Mouse (Mus musculus) inflammation-experienced regulatory T-cells, adult 6 months (primary cell): ENCODE measurements around the gene Per3. TPM values are rescaled to one million over a fixed set of nuclear protein-coding genes. Genes with fewer than 3 reads are reported as not detected.
A peak's percentile ranks its signal among the peaks of the same experiment; 100 is the strongest.
"Not testable (repeated sequence)": the region's sequence is repeated elsewhere in the genome, so short reads cannot be mapped to it uniquely, and the experiment has no call there.

ENCODE experiments used
- ATAC-seq: one replicate; pipeline ENCODE4 v1.8.0; 2017
- polyA plus RNA-seq, 3 experiments: library from polyadenylated mRNA; unstranded; fragments of 100-300 nt; shearing (Covaris generic); gene quantifications; one replicate each; pipeline ENCODE4 v1.2.1; 2017

Gene Per3
- polyA plus RNA-seq, 3 experiments from 2014 or later, result 1.8 to 7.7 (median 7.6) TPM

DNA sequence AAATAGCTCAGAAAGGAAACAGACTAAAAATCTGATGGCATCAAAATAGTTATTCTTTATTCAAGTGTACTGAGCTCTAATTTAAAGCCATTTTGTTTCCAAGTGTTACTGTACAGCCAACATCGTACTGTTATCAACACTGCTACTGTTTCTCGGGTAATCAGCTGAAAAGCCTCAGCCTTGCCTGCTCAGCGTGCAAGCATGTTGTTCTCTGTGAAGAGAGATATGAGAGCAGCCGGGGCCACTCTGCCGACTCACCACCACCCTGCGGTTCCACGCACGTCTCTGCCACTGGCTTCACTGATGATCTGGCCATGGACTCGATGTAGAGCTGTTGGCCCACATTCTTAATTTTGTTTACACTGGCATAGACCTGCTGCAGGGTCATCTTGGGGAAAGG is 20.3 kb downstream of the Per3 start:
- no peak for ATAC-seq

DNA sequence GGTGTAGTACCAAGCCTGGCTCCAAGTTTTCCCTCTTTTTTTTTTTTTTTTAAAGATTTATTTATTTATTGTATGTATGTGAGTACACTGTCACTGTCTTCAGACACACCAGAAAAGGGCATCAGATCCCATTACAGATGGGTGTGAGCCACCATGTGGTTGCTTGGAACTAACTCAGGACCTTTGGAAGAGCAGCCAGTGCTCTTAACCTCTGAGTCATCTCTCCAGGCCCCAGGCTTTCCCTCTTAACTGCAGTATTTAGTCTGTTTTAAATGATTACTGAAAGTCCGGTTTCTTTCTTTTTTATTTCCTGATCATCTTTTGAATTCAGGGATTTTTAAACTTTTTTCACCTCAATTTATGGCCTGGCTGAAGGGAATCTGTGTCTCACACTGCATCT is 27.1 kb downstream of the Per3 start:
- not testable (repeated sequence) for ATAC-seq

DNA sequence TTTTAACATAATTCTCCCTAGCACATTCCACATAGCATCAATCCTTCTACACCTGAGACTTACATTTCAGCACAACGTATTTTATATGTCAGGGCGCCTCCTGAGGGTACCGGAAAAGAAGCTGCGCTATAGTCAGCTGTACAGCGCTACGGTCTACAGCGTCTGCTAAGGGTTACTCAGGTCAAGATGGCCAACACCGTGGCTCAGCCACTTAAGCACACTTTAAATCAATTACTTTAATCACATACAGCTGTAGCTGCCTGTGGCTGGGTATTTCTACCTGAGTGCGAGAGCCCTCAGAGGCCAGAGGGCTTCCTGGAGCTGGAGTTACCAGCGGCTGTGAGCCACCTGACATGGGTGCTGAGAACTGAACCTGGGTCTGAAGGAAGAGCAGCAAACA is 28.5 kb downstream of the Per3 start:
- ATAC-seq, result no peak

DNA sequence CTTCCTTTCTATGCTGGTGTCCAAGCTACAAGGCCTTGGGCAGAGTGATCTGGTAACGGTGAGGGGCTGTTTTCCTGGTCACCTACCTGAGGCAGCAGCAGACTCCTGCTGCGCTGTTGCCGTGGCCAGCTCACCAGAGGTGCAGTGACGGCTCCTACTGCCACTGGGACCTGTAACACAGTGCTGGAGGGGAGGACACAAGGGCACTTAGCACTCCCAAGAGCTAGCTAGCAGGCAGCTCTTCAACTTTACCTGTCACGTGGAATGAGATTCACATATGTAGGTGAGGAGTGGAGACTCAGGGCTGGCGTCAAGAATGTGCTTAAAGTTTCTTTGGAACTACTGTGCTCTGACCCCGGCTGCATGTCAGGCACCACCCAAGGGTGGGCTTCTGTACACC is 34.1 kb downstream of the Per3 start:
- no peak for ATAC-seq

DNA sequence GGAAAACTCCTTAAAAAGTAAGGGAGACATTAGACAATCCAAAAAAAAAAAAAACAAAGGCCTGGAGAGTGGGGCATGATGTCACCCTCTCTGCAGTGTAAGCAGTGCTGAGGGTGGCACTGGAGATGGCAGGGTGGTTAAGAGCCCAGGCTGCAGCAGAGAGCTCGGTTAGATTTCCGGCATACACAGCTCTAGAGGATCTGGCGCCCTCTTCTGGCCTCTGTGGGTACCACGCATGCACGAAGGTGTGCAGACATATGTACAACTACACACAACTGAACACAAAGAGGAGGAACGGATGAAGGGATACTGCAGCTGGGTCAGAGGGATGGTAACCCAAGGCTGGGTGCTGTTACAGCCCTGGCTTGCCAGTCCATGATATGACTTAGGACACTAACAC is 37.5 kb downstream of the Per3 start:
- ATAC-seq, result no peak

DNA sequence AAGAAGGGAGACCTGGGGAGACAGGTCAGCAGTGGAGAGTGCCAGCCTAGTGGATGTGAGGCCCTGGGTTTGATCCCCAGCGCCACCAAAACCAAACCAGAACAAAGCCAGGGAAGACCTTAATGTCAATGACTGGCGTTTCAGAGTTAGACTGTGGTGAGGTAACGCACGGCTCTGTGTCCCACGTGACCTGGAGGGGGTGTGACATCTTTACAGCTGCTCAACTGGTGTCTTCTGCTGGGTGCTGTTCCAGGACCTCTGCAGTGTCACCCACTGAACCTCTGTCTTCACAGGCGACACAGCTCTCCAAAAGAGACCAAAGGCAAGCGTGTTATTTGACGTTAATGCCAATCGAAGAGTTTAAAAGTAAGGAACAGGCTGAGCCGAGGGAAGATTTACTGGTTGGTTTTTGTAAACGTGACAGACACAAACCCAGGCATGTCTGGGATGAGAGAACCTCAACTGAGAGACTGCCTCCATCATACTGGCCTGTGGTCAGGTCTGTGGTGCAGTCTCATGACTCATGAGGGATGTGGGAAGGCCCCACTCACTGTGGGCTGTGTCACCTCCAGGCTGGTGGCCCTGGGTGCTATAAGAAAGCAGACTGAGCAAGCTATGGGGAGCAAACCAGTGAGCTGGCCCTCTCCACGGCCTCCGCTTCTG is 38.7 kb downstream of the Per3 start:
- peak; percentile 46 for ATAC-seq

DNA sequence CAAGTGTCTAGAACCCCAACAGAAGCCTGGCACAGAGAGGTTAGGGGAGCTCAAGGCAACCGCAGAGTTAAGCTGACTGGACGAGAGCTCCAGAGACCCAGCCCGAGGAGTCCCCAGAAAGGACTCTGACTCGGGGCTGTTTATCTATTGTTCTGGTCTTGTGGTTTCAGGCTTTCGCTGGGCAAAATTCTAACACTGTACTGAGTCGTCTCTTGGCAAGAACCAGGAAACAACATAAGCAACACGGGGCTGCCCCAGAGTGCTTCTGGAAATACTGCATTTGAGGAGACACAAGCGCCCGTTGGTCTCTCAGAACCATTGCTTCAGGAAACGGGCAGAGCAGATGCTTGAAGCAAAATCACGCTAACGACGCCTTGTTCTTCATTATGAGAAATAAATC is 43.1 kb downstream of the Per3 start:
- no peak for ATAC-seq

DNA sequence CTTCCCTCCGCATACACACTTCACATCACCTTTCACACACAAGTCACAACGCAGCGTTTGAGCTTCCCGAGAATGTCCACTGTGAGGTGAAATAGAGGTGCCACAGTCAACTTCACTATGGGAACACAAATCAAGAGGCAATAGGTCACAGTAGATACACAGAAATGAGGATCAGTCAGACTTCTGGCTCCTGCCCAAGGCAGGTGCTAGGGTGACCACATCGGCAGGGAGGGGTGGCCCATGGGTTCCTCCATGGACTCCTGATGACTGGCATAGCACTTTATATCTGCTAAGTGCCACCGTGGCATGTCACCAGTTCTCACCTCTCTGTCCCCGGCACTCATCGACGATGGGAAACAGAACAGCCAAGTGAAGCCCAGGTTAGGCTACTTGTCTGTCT is 45.8 kb downstream of the Per3 start:
- no peak for ATAC-seq

DNA sequence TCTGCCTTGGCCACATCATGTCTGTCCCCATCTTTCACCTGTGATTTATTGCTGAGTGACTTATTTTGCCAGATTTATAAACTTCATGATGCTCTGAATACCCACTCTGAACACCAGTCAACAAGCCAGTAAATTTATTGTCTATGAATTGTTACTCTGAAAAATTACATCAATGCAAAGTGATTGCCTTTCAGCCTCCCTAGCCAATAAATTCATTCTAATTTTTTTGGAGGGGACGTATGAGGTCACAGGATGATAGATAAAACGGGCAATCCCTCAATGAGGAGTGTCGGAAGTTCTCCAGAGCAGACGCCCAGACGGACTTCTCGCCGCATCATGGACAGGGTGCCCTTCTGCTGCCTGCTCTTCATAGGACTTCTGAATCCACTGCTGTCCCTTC is 47.7 kb downstream of the Per3 start, which contains the start of gene Uts2:
TSS of gene Uts2 (plus strand) at position 301 of the 400 bp plus-strand sequence.
- no peak for ATAC-seq

DNA sequence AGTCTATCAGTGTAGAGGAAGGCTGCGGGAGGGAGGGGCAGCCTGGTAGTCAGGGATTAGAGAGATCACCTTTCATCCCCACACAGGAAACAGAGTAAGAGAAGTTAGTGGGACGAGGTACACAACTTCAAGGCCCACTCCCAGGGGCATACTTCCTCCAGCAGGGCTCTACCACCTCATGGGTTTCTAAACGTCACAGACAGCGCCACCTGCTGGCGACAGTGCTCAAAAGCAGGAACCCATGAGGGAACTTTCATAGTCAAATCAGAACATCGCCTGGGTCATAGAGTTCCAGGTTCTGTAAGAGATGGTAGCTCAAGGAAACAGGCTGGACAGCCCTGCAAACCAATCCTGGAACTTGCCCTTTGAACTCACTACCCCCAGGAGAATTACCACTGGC is 54.3 kb downstream of the Per3 start:
- ATAC-seq, result no peak

DNA sequence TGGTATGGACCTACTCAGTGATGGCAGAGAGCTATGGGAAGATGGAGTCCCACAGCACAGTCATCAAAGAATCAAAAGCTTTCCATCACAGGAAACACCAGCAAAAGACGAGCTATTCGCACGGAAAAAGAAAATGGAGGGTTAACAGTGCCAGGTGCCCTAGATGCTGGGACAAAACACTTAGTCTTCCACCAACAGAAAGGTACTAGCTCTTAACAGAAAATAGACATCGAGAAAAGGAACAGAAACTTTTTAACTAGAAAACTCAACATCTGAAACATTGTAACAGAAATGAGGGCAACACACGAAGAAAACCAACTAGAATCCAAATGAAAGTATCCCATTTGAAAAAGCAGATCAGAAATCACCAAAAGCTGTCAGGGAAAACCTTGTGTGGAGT is 64.3 kb downstream of the Per3 start:
- ATAC-seq, result no peak

DNA sequence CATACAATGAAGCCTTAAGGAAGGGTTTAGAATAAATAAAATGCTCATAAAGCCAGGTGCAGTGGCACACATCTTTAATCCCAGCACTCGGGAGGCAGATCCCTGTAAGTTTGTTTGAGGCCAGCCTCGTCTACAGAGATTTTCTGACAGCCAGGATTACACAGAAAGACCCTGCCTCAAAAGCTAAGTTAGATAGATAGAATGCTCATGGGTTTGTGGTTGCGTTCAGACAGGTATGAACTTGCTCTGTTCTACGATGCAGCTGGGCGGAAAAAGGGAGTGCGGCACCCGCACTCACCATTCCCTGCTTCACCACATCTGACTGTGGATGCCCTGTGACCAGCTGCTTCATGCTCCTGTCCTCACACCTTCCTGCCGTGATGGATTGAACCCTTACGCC is 65.0 kb downstream of the Per3 start:
- ATAC-seq, result no peak

DNA sequence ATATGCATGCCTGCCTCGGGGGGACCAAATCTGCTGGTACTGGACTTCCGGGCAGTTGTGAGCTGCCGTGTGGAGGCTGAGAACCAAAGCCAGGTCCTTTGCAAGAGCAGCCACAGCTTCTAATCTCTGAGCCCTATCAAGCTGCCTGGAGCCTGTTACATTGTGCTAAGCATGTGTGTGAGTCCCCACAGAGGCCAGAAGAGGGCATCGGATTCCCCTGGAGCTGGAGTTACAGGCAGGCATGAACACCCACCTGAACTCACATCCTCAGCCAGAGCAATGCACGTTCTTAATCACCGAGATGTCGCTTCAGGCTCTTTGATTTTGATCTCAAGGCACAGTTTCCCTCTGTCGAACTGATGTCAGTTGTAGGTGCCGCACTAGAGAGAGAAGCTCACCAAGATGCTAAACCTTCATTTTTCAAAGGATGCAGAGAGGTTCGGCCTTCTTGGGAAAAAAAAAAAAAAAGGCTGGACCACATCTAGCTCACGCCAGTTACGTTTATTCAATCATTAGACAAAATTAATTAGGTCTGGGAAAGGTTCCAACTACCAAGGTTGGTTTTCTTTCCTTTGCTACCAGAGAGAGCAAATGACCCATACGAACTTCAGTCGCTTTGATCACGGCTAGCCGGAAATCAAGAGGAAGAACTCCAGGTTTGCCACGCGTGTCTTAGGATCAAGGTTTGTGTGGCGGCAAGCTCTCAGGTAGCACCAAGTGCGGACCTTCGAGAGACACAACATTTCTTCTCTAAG is 66.1 kb downstream of the Per3 start:
- no peak for ATAC-seq

DNA sequence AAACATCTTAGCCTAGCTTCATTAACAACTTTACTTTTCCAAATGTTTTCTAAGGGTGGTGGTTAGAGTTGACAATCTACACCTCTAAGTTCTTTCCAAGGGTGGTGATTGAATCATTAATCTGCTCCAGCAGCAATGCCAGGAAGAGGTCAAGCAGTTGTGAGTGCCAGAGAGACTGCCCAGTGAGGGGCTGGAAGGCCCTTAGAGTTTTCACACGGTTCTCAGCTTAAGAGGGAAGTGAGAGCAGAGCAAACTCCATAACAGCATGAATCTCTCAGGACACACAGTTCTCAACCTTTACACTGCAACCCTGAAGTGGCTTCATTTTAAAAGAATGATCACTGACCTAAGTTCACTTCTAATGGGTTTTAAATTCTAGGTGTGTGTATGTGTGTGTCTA is 69.3 kb downstream of the Per3 start:
- no peak for ATAC-seq

DNA sequence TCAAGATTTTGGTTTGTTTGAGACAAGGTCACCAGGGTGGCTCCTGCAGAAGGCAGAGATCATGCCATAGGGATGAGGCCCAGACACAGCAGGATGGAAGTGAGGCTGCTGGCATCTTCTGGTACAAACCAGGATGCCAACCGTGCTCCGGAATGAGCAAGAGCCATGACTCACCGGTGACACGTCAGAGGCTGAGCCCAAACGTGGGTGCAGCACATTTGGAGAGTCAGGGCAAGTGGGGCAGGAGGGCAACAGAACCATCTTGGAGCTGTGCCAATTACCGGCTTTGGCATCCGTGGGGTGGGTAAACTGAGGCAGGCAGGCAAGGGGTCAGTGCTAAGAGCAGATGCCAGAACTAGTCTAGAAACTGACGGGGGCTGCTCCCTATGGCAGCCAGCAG is 71.2 kb downstream of the Per3 start:
- no peak for ATAC-seq

DNA sequence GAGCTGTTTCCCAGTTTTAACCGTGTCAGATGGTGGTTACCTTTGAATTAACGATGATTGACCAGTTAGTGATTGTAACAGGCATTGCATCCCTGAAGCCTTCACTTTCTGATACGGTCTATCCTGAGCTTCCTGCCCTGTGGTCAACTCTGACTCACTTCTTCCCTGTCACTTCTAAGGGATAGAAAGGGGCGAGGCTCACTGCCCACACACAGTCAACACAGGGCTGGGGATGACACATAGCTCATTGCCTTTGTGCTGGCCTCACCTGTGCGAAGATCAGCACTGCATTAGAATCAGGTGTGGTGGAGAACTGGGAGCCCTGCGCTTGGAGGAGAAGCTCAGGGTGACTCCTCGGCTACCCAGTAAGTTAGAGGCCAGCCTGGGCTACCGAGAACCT is 75.5 kb downstream of the Per3 start:
- ATAC-seq, result no peak

DNA sequence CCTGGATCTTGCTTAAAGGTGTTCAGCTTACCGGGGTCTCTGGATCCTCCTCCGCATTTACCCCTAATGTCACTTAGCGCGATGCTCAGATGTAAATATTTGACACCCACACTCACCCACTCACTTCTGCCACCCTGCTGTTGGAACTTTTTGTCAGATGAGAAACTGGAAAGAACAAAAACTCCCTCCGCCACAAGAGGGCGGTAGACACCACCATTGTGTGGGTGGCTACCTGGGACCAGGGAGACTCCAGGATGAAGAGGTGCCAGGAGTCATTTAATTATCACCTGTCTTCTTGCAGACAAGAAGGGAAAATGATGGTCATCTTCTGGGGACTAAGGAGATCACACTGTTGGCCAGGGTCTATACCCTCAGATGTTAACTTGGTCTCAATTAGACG is 77.9 kb downstream of the Per3 start:
- ATAC-seq, result no peak

DNA sequence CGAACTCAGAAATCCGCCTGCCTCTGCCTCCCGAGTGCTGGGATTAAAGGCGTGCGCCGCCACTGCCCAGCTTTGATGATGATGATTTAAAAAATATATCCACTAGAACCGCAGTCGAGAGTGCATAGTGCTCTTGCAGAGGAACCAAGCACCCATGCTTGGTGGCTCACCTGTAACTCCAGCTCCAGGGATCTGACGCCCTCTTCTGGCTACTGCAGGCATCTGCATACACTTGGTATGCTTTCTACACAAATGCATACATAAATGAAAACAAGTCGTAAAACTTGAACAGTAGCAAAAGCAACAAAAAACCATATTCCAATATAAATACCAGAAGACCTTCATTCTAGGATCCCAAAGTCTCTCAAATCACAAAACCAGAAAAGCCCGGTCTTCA is 78.9 kb downstream of the Per3 start:
- no peak for ATAC-seq

DNA sequence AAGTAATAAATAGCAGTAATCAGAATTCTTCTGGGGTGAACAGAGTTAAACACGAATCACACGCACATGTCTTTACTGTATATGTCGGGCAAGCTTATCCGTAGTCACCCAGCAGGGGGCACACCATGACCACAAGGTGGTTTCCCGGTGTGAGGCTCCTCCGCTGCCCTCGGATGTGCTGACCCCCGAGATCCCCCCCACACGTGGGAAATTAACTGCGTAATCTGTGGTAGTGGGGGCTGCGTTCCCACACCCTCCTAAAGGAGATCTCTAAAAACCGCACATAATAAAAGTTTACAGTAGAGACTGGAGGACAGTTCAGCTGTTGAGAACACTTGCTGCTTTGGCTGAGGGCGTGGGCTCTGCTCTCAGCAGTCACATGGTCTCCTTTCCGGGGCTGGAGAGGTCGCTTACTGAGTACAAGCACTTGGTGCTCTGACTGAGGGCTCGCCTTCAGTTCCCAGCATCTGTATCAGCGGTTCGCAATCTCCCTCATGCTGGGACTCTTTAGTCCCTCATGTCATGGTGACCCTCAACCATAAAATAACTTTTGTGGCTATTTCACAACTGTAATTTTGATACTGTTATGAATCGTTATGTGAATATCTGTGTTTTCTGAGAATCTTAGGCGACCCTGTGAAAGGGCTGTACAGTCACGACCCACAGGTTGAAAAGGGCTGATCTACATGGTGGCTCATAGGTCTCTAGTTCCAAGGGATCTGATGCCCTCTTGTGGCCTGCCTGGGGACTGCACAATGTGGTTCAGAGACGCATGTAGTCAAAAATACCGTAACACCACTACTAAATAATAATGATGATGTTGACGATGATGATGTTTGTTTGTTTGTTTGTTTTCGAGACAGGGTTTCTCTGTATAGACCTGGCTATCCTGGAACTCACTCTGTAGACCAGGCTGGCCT is 79.6 kb downstream of the Per3 start:
- peak; percentile 86 for ATAC-seq

DNA sequence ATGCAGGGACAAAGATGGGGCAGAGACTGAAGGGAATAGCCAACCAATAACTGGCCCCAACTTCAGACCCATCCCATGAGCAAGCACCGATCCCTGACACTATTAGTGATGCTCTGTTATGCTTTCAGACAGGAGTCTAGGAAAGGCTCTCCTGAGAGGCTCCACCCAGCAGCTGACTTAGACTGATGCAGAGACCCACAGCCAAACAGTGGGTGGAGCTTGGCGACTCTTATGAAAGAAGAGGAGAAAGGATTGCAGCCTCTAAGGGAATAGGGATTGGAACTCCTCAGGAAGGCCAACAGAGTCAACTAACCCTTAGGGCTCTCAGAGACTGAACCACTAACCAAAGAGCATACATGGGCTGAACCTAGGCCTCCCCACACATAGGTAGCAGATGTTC is 80.8 kb downstream of the Per3 start:
- no peak for ATAC-seq

DNA sequence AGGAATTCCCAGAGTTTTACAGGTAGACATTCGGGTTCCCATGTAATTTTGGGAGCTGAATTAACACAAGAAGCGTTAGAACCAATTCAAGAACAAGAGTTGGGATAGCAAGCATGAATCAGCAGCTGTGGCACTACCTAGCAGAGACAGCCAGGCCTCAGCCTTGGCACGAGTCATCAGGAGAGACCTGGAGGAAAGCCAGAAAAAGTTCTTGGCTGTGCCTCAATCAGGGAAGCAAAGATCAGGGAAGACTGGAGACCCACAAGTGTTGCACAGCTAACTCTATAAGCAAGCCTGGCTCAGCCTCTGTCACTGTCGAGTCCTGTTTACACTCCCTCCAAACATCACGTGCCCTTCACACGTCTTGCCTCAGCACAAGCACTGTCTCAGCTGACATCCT is 82.2 kb downstream of the Per3 start:
- ATAC-seq, result no peak

DNA sequence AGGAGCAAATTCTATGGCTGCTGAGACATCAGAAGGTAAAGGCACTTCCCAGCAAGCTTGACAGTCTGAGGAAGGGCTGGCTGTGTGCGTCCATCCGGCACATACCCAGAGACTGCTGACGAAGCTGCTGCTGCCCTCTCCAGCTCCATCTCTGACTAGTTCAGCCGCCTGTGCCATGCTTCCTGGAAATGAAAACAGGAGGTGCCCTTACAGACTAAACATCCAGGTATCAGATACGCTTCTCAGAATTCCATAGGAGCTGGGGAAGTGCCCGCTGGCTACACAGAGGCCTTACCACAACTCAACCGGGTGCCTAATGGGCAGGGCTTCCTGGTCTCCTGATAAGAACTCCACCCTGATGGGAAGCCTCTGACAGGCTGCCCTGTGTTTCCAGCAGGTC is 85.9 kb downstream of the Per3 start:
- ATAC-seq, result no peak

DNA sequence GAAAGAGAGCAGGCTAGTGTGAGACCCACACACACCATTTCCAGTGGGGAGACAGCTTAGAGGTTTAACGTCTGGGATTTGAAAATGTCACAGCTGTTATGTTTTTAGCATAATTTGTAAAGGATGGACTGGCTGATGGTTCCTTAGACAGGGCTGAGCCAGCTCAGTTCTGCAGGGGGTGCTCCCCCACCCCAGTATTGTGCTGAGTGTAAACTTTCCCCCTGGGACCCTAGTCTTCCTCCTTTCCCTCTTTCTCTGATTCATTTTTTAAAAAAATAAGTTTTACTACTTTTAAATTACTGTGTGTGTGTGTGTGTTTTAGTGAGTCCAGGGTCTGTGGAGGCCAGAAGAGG is 87.4 kb downstream of the Per3 start:
- no peak for ATAC-seq
